In genomic region chr19:37090146-37091061, GRCm38 (mm10) we compare ENCODE assay signal across 14 mouse cellular contexts.
A peak's percentile ranks its signal among the peaks of the same experiment; 100 is the strongest.
DNase-seq lines count a peak whose midpoint lies in the region; ATAC-seq and TF ChIP-seq lines count a peak whose summit lies in the region.
"Had no signal": no experiment of that assay in that cellular context is flagged by ENCODE, and none has a peak within 500 bp of the region (broad histone marks: within the 10 kb centered on the region; RNA-seq: fewer than 3 reads in every experiment).

No protein-coding gene starts in this region.

- no peak for TF ChIP-seq POLR2A in cerebellum, adult 2 months (IDR thresholded peaks at IDR 0.05; ENCODE audit: borderline replicate concordance, insufficient read depth, low read length)

- intact Hi-C loops in gastrocnemius, postnatal 14 days (cut with DNase I; ENCODE audit: low total_unique reads), result no loop called here

- H3K27me3 ChIP-seq in cerebellum, adult 2 months (ENCODE audit: control insufficient read depth, insufficient read depth, low read length), result no peaks in the 10 kb centered on the region
- H3K27me3 ChIP-seq in hindbrain, embryonic 12.5 days, result no peaks in the 10 kb centered on the region

- H3K4me1 ChIP-seq in cerebellum, adult 2 months (ENCODE audit: control insufficient read depth, insufficient read depth, low read length), result no peaks in the 10 kb centered on the region; the same call in none of the 2 replicates
- H3K4me1 ChIP-seq in hindbrain, embryonic 12.5 days, result peaks cover 12% of the 10 kb centered on the region

- TF ChIP-seq CTCF in cerebellum, adult 2 months (IDR thresholded peaks at IDR 0.05; ENCODE audit: borderline replicate concordance, insufficient read depth, low read depth, low read length), result no peak

- DNase-seq in cerebellum, adult 2 months, result no peak
- DNase-seq in cerebellum, adult 9-10 months, result no peak
- DNase-seq in brain, embryonic 18.5 days (ENCODE audit: low read depth, low spot score), result peak; percentile 4
- peak; percentile 26 for DNase-seq in neural tube, embryonic 10.5 days (ENCODE audit: extremely low spot score, low spot score)
- DNase-seq in gastrocnemius, postnatal 14 days, result no peak
- DNase-seq in thymus, postnatal 25 days, result no peak
- DNase-seq in spleen, adult 18-20 months, result no peak
- DNase-seq: adrenal gland, adult 2 months; cerebellum, postnatal 25 days; kidney, adult 8-10 months; lung, embryonic 14.5 days; right cerebral cortex, postnatal 4 days; thymus, adult 2 months had no signal

- no peaks in the 10 kb centered on the region for H3K9me3 ChIP-seq in hindbrain, embryonic 12.5 days (replicated peaks)

- peak overlapping the region; percentile 4; the same call in 1 of the 2 replicates for H3K27ac ChIP-seq in cerebellum, adult 2 months (ENCODE audit: insufficient read depth, low read length)
- H3K27ac ChIP-seq in hindbrain, embryonic 12.5 days, result peak overlapping the region; percentile 62

- no peak overlapping the region for H3K4me2 ChIP-seq in hindbrain, embryonic 12.5 days (replicated peaks)
- H3K4me2 ChIP-seq: lung, embryonic 14.5 days had no signal

- no peak overlapping the region for H3K4me3 ChIP-seq in cerebellum, adult 2 months (replicated peaks; ENCODE audit: insufficient read depth, low read depth, low read length)
- H3K4me3 ChIP-seq in hindbrain, embryonic 12.5 days, result no peak overlapping the region

- no peaks in the 10 kb centered on the region for H3K36me3 ChIP-seq in hindbrain, embryonic 12.5 days

- peak overlapping the region; percentile 18; the same call in 1 of the 2 replicates for H3K9ac ChIP-seq in hindbrain, embryonic 12.5 days
- H3K9ac ChIP-seq: lung, embryonic 14.5 days had no signal

- 36% methylated on average over 8 of the region's 8 CpGs for WGBS in cerebellum, adult 2 months
- WGBS in hindbrain, embryonic 12.5 days, result 23% methylated on average over 8 of the region's 8 CpGs

- peak; percentile 73 for ATAC-seq in hindbrain, embryonic 12.5 days (ENCODE audit: low FRiP score)

Comparison
In these comparisons a context has a peak if more than half of its experiments do, and no peak if none do; other contexts are left out.
1. DNase-seq: peak in brain, embryonic 18.5 days (single experiment) and neural tube, embryonic 10.5 days (single experiment); none in cerebellum, adult 2 months (0 of 2), cerebellum, adult 9-10 months (single experiment), gastrocnemius, postnatal 14 days (single experiment), thymus, postnatal 25 days (single experiment) and spleen, adult 18-20 months (0 of 2).